Mouse (Mus musculus) myocyte (in vitro differentiated cells): ENCODE data around the gene 6430571L13Rik. TPM values are rescaled to one million over a fixed set of nuclear protein-coding genes. Genes with fewer than 3 reads are reported as not detected.

Experiments
- H3K27me3 ChIP-seq: one replicate; pipeline ENCODE4 v1.6.1; 2011; ENCODE audit not compliant: control insufficient read depth, insufficient read depth, insufficient read length
- H3K36me3 ChIP-seq: one replicate; pipeline ENCODE4 v1.6.1; 2011; ENCODE audit not compliant: control insufficient read depth, insufficient read depth
- H3K4me2 ChIP-seq: one replicate; pipeline ENCODE4 v1.6.1; 2011; ENCODE audit warnings: low read depth, control low read depth
- H3K4me3 ChIP-seq: one replicate; pipeline ENCODE4 v1.5.1; 2011; ENCODE audit warnings: mild to moderate bottlenecking, control low read depth, moderate library complexity
- H3K79me2 ChIP-seq: one replicate; pipeline ENCODE4 v1.6.1; 2011; ENCODE audit not compliant: control insufficient read depth, insufficient read depth
- H3ac ChIP-seq: one replicate; pipeline ENCODE4 v1.6.1; 2011; ENCODE audit not compliant: control insufficient read depth, insufficient read length
- CEBPB ChIP-seq: IDR thresholded peaks from 2 replicates; pipeline ENCODE4 v1.6.1; 2011; ENCODE audit warnings: mild to moderate bottlenecking, moderate library complexity; ENCODE audit not compliant: poor library complexity, insufficient read depth, severe bottlenecking
- E2F4 ChIP-seq: IDR thresholded peaks from one replicate; pipeline ENCODE4 v1.6.1; 2011; ENCODE audit warnings: mild to moderate bottlenecking, control low read depth, moderate library complexity; ENCODE audit not compliant: insufficient read depth
- MAX ChIP-seq: IDR thresholded peaks from one replicate; pipeline ENCODE4 v1.6.1; 2011; ENCODE audit warnings: low read depth, mild to moderate bottlenecking, control low read depth
- MYOD1 ChIP-seq, 3 experiments: IDR thresholded peaks; one replicate each; pipeline ENCODE4 v1.6.1; 2011; ENCODE audit warnings: control low read depth in 2 of 3, low read depth in 2 of 3, mild to moderate bottlenecking in 2 of 3, moderate library complexity in 1 of 3; ENCODE audit not compliant: insufficient read length in 2 of 3, control insufficient read depth in 1 of 3
- MYOG ChIP-seq, 3 experiments: IDR thresholded peaks; one replicate each; pipeline ENCODE4 v1.6.1; 2011; ENCODE audit warnings: control low read depth in 2 of 3, low read depth in 2 of 3, mild to moderate bottlenecking in 2 of 3; ENCODE audit not compliant: insufficient read length in 2 of 3, control insufficient read depth in 1 of 3, insufficient read depth in 1 of 3
- POLR2A ChIP-seq: IDR thresholded peaks from one replicate; pipeline ENCODE4 v1.6.1; 2011; ENCODE audit warnings: low read depth, mild to moderate bottlenecking, control low read depth, moderate library complexity; ENCODE audit not compliant: insufficient read length
- POLR2AphosphoS2 ChIP-seq: IDR thresholded peaks from one replicate; pipeline ENCODE4 v1.6.1; 2011; ENCODE audit warnings: low read depth, control low read depth; ENCODE audit not compliant: insufficient read length
- REST ChIP-seq: IDR thresholded peaks from one replicate; pipeline ENCODE4 v1.6.1; 2011; ENCODE audit warnings: mild to moderate bottlenecking, control low read depth, moderate library complexity; ENCODE audit not compliant: insufficient read depth, insufficient read length
- SRF ChIP-seq: IDR thresholded peaks from one replicate; pipeline ENCODE4 v1.6.1; 2011; ENCODE audit warnings: low read depth; ENCODE audit not compliant: control insufficient read depth, insufficient read length
- TCF12 ChIP-seq: IDR thresholded peaks from one replicate; pipeline ENCODE4 v1.6.1; 2011; ENCODE audit warnings: mild to moderate bottlenecking, control low read depth; ENCODE audit not compliant: poor library complexity, insufficient read depth, severe bottlenecking
- TCF3 ChIP-seq: IDR thresholded peaks from one replicate; pipeline ENCODE4 v1.6.1; 2011; ENCODE audit warnings: low read depth, control low read depth; ENCODE audit not compliant: insufficient read length
- USF1 ChIP-seq: IDR thresholded peaks from one replicate; pipeline ENCODE4 v1.6.1; 2011; ENCODE audit warnings: low read depth, mild to moderate bottlenecking, control low read depth, moderate library complexity
- polyA plus RNA-seq: library from polyadenylated mRNA; unstranded; fragments of >200 nt; fragmentation: generic; extraction: Trizol; gene quantifications from one replicate; pipeline ENCODE4 v1.2.1, GENCODE M21; 2012; ENCODE audit warnings: missing spikeins

6430571L13Rik gene
- polyA plus RNA-seq, 1 experiment: 0.38 TPM

DNA sequence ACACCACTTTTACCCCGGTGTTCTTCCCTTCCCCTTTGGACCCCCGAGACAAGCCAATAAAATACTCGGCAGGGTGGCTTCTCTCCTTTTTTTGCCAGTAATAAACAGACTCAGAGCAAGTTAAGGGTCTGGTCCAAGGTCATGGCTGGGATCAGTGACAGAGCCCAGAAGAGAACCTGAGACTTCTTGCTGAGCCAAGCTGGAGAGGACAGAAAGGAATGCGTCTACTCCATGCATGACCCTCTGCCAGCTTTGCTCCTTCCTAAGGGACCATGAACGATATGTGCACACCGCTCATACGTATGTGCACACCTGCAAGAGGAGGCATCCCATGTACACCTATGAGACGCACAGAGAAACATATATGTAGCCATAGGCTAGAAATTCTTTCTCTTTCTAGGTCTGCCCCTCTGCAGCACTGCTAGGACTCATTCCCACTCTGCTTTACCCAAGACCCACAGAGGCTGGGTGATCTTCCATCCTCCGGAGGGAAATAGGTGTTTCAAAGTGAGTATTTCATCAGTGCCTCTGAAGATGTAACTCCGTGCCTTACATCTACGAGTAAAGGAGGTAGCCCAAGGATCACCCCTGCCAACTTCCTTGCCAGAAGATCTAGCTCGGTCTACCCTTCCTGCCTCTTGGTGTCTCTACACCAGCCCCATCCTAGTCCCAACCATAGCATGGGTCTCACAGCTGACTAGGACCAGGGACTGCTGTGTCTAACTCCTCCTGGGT, 676 bp downstream of the 6430571L13Rik start:
- TF ChIP-seq SRF (no peak), TCF3 (no peak), POLR2AphosphoS2 (no peak), USF1 (no peak), MAX (no peak), E2F4 (no peak), MYOG (IDR thresholded peaks at IDR 0.05; ENCODE audit: control insufficient read depth in 1 of 3, insufficient read depth in 1 of 3, insufficient read length in 2 of 3, low read depth in 2 of 3) (no peak)
- H3K36me3 ChIP-seq: no peaks in the 10 kb centered on the region
- H3K79me2 ChIP-seq: no peaks in the 10 kb centered on the region
- H3K4me2 ChIP-seq: peak overlapping the region; percentile 79
- H3ac ChIP-seq: no peak overlapping the region
- H3K27me3 ChIP-seq: peaks cover 17% of the 10 kb centered on the region
- peak overlapping the region; percentile 18 for H3K4me3 ChIP-seq

DNA sequence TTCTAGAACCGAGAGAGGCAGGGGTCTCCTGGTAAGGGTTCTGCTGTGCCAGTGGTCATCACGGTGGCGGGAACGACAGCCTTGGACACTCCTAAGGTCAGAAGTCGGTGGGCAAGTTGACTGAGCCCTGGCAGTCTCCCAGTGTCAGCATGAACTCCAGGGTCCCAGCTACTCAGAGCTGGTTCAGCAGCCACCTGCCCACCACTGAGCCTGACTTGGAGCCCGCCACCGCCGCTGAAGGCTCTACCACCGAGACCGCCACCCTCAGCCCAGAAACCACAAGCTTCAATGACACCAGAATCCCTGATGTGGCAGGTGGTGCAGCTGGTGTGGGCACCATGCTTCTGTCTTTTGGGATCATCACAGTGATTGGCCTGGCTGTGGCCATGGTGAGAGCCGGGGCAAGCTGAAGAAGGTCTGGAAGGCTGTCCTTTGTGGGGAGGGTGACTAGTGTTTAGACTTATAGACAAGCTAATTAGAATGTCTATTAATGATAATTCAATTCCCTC, 1.9 kb downstream of the 6430571L13Rik start:
- Histone ChIP-seq H3ac (no peak overlapping the region), H3K27me3 (peaks cover 29% of the 10 kb centered on the region), H3K36me3 (no peaks in the 10 kb centered on the region), H3K79me2 (no peaks in the 10 kb centered on the region), H3K4me2 (no peak overlapping the region), H3K4me3 (no peak overlapping the region)
- TF ChIP-seq USF1 (no peak), CEBPB (no peak)

DNA sequence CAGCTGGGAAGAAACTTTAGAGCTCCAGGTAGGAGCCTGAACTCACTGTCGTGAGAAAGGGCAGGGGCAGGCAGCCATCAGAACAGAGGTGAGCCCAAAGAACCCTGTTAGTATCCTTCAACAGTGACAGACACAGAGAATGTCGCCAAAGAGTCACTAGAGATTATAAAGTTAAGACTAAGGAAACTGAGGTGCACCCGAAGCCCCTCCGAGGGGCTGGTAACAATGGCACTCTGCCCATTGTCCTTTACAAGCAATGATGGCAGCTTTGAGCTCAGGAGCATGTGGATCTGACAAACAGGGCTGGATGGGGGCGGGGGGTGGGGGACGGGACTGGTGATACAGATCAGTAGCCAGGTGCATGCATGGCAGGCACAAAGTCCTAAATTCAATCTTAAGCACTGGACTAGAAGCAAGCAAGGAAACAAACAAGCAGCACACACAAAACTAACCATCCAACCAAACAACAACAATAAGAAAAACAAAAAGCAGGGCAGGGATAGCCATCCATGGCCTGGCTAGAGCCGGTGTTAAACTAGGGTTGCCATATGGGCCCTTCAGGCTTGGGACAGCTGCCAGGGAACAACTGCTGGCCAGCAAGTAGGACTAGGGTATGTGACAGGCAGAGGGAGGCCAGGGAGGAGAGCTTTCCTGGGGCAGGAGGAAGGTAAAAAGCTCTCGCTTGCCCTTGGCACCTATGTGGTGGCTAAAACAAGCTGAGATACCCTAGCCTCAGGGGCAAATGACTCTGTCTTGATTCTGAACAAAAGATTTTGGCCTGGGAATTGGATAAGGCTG, 2.9 kb downstream of the 6430571L13Rik start:
- H3K36me3 ChIP-seq: no peaks in the 10 kb centered on the region
- H3K4me2 ChIP-seq: no peak overlapping the region
- no peak overlapping the region for H3K4me3 ChIP-seq
- H3ac ChIP-seq: no peak overlapping the region
- peaks cover 32% of the 10 kb centered on the region for H3K27me3 ChIP-seq
- no peak for TF ChIP-seq REST
- no peak for TF ChIP-seq POLR2AphosphoS2
- no peak for TF ChIP-seq TCF12
- no peak for TF ChIP-seq MYOD1 (IDR thresholded peaks at IDR 0.05; ENCODE audit: control insufficient read depth in 1 of 3, insufficient read length in 2 of 3, low read depth in 2 of 3)
- peak in 1 of 3 experiments; percentile 36 for TF ChIP-seq MYOG (IDR thresholded peaks at IDR 0.05; ENCODE audit: control insufficient read depth in 1 of 3, insufficient read depth in 1 of 3, insufficient read length in 2 of 3, low read depth in 2 of 3)
- no peak for TF ChIP-seq USF1
- H3K79me2 ChIP-seq: no peaks in the 10 kb centered on the region

DNA sequence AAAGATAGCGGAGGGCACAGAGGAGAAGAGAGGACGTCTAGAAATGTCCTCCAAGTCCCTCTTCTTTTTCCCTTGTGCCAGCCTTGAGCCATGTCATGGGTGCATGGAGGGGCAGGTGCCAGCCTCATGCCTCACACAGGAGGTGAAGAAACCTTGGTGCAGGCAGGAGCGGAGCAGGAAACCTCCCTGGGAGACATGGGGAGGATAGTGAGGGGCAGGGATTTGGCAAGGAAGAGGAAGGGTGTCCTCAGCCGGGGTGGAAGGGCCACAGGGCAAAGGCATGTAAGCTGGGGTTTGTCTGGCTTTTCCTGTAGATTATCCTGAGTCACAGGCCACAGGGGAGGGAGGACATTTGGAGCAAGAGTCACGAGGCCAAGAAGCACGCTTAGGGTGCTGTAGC, 3.6 kb downstream of the 6430571L13Rik start:
- no peaks in the 10 kb centered on the region for H3K79me2 ChIP-seq
- H3K27me3 ChIP-seq: peaks cover 39% of the 10 kb centered on the region
- H3K4me2 ChIP-seq: no peak overlapping the region
- H3K36me3 ChIP-seq: no peaks in the 10 kb centered on the region
- no peak overlapping the region for H3K4me3 ChIP-seq
- TF ChIP-seq TCF3 (no peak), REST (no peak), MYOD1 (IDR thresholded peaks at IDR 0.05; ENCODE audit: control insufficient read depth in 1 of 3, insufficient read length in 2 of 3, low read depth in 2 of 3) (no peak), TCF12 (no peak), POLR2AphosphoS2 (no peak), USF1 (no peak), MAX (no peak)
- no peak overlapping the region for H3ac ChIP-seq

DNA sequence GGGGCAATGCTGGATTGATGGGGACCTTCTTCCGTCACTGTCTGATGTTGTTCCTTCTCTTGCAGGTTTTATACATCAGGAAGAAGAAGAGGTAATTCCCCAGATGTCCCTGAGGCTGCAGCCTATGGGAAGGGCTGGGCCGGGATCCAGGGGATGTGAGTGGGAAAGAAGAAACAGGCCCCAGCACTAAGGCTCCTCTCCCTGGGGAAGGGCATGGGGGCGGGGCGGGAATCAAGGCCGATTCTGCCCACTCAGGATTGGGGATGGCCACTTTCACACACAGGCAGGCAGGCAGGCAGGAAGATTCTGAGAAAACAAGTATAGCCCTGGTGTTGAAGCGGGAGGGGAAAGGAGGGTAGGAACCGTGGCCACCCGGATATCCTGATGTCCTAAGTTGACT, 5.7 kb downstream of the 6430571L13Rik start:
- Histone ChIP-seq H3K4me3 (no peak overlapping the region), H3K27me3 (peaks cover 54% of the 10 kb centered on the region), H3K79me2 (no peaks in the 10 kb centered on the region), H3ac (no peak overlapping the region), H3K36me3 (no peaks in the 10 kb centered on the region), H3K4me2 (no peak overlapping the region)
- TF ChIP-seq USF1: no peak
- TF ChIP-seq MAX: no peak
- no peak for TF ChIP-seq MYOG (IDR thresholded peaks at IDR 0.05; ENCODE audit: control insufficient read depth in 1 of 3, insufficient read depth in 1 of 3, insufficient read length in 2 of 3, low read depth in 2 of 3)
- TF ChIP-seq MYOD1 (IDR thresholded peaks at IDR 0.05; ENCODE audit: control insufficient read depth in 1 of 3, insufficient read length in 2 of 3, low read depth in 2 of 3): no peak
- no peak for TF ChIP-seq REST
- TF ChIP-seq E2F4: no peak
- no peak for TF ChIP-seq CEBPB
- no peak for TF ChIP-seq TCF3
- no peak for TF ChIP-seq TCF12
- TF ChIP-seq POLR2AphosphoS2: no peak
- TF ChIP-seq POLR2A: no peak
- no peak for TF ChIP-seq SRF
